Mouse (Mus musculus): ENCODE measurements at regions not wholly inside any gene's neighbourhood (a gene's known extent, or its start where the extent isn't known, plus 50 kb on each side); places are given as distances from the start of the nearest gene placed in this dataset.

DNA sequence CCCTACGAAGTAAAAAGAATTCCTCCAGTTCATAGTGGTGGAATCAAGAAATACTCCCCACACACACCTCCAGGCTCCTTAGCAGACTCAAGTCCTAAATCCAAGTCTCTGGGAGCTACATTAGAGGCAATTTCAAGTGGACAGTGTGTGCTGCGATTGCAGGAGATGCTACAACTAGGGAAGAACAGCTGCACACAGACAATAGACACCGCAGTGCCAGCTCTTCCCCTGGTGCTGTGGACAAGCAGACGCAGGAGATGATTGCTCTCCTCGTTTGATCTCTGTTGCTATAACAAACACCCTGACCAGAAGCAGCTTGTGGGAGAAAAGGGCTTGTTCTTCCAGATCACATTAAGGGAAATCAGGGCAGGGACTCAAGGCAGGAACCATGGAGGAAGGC is 517.1 kb upstream of the Adam5 start:
- H3K4me1 ChIP-seq (ENCODE audit: control insufficient read depth in 1 of 2, insufficient read depth in 2 of 2) = no peaks in the 10 kb centered on the region
- no peak for TF ChIP-seq HCFC1 (IDR thresholded peaks at IDR 0.05; ENCODE audit: low read depth, low read length)
- TF ChIP-seq POLR2AphosphoS2 (IDR thresholded peaks at IDR 0.05; ENCODE audit: low read depth, low read length) = no peak
- TF ChIP-seq CHD1 (IDR thresholded peaks at IDR 0.05; ENCODE audit: low read depth, low read length) = no peak
- TF ChIP-seq SMC3 (IDR thresholded peaks at IDR 0.05; ENCODE audit: low read depth, low read length) = no peak
- TF ChIP-seq E2F4 (IDR thresholded peaks at IDR 0.05; ENCODE audit: insufficient replicate concordance, low read depth, low read length) = no peak
- no peak for TF ChIP-seq ZC3H11A (IDR thresholded peaks at IDR 0.05; ENCODE audit: low read depth, low read length)
- no peak for TF ChIP-seq CTCF (conservative IDR thresholded peaks at IDR 0.05 in 1 of 2, IDR thresholded peaks at IDR 0.05 in 1 of 2; ENCODE audit: low read depth in 2 of 2, low read length in 2 of 2)
- TF ChIP-seq MYC (IDR thresholded peaks at IDR 0.05; ENCODE audit: low read depth, low read length) = no peak
- no peak for TF ChIP-seq MAX (IDR thresholded peaks at IDR 0.05; ENCODE audit: low read length)
- TF ChIP-seq ETS1 (conservative IDR thresholded peaks at IDR 0.05; ENCODE audit: low read depth, low read length) = no peak
- no peak for TF ChIP-seq POLR2A (IDR thresholded peaks at IDR 0.05; ENCODE audit: low read depth, low read length)
- H3K9me3 ChIP-seq (replicated peaks; ENCODE audit: low read length) = peaks cover 8% of the 10 kb centered on the region
- dilution Hi-C loops (cut with MboI; ENCODE audit: extremely low pct_ligation_motif_present, extremely low pct_unique_long_range_greater_than_20kb, low sequenced_read_pairs) (no loop called here), in situ Hi-C loops (cut with MboI; ENCODE audit: low pct_ligation_motif_present, low pct_unique_long_range_greater_than_20kb, low sequenced_read_pairs) (no loop called here)
- H3K27me3 ChIP-seq (replicated peaks) = no peaks in the 10 kb centered on the region
- no peaks in the 10 kb centered on the region for H3K79me2 ChIP-seq (replicated peaks; ENCODE audit: control insufficient read depth, extremely low read depth, insufficient read depth, poor library complexity, severe bottlenecking)
- no peak overlapping the region for H3K4me2 ChIP-seq (ENCODE audit: insufficient read depth, low read depth, poor library complexity, severe bottlenecking)
- no peak overlapping the region for H3K4me3 ChIP-seq (replicated peaks in 1 of 3; ENCODE audit: low read depth in 2 of 3, low read length in 2 of 3, poor library complexity in 1 of 3)
- no peak for DNase-seq (ENCODE audit: extremely low read depth)
- H3K36me3 ChIP-seq (replicated peaks in 1 of 2; ENCODE audit: control insufficient read depth in 1 of 2, insufficient read depth in 1 of 2, low read length in 1 of 2) = no peaks in the 10 kb centered on the region
- H3K9ac ChIP-seq (ENCODE audit: insufficient read depth, low read depth) = no peak overlapping the region
- H3K27ac ChIP-seq (ENCODE audit: insufficient read depth, low read depth) = no peak overlapping the region

DNA sequence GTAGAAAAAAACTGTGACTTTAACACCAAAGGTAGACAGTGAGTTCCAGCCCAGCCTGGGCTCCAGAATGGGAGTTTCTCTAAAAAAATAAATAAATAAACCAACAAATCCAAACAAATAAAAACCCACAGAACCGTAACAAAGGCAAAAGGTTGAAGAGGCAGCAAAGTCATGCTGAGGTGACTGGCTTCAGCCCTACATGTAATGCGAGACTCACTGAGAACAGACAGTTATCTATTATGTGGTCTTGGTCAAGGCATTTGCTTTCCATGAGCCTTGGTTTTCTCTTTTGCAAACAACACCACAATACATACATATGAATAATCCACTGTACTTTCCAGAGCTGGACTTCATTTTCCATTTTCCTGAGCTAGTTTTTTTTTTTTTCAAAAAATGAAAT is 516.6 kb upstream of the Adam5 start:
- no peaks in the 10 kb centered on the region for H3K4me1 ChIP-seq (ENCODE audit: control insufficient read depth in 1 of 2, insufficient read depth in 2 of 2)
- no peak overlapping the region for H3K4me2 ChIP-seq (ENCODE audit: insufficient read depth, low read depth, poor library complexity, severe bottlenecking)
- H3K27ac ChIP-seq (ENCODE audit: insufficient read depth, low read depth) = no peak overlapping the region
- dilution Hi-C loops (cut with MboI; ENCODE audit: extremely low pct_ligation_motif_present, extremely low pct_unique_long_range_greater_than_20kb, low sequenced_read_pairs) (no loop called here), in situ Hi-C loops (cut with MboI; ENCODE audit: low pct_ligation_motif_present, low pct_unique_long_range_greater_than_20kb, low sequenced_read_pairs) (no loop called here)
- no peak for TF ChIP-seq SIN3A (IDR thresholded peaks at IDR 0.05; ENCODE audit: low read length)
- TF ChIP-seq JUN (IDR thresholded peaks at IDR 0.05; ENCODE audit: insufficient read depth, low read depth, low read length) = no peak
- TF ChIP-seq ELF1 (IDR thresholded peaks at IDR 0.05; ENCODE audit: low read depth, low read length) = no peak
- TF ChIP-seq CHD1 (IDR thresholded peaks at IDR 0.05; ENCODE audit: low read depth, low read length) = no peak
- no peak for TF ChIP-seq TCF12 (IDR thresholded peaks at IDR 0.05; ENCODE audit: low read depth, low read length)
- no peak for TF ChIP-seq ETS1 (conservative IDR thresholded peaks at IDR 0.05; ENCODE audit: low read depth, low read length)
- no peak for TF ChIP-seq NRF1 (IDR thresholded peaks at IDR 0.05; ENCODE audit: low read depth, low read length)
- no peak for TF ChIP-seq POLR2AphosphoS2 (IDR thresholded peaks at IDR 0.05; ENCODE audit: low read depth, low read length)
- no peaks in the 10 kb centered on the region for H3K79me2 ChIP-seq (replicated peaks; ENCODE audit: control insufficient read depth, extremely low read depth, insufficient read depth, poor library complexity, severe bottlenecking)
- no peaks in the 10 kb centered on the region for H3K27me3 ChIP-seq (replicated peaks)
- no peak for DNase-seq (ENCODE audit: extremely low read depth)
- no peak overlapping the region for H3K4me3 ChIP-seq (replicated peaks in 1 of 3; ENCODE audit: low read depth in 2 of 3, low read length in 2 of 3, poor library complexity in 1 of 3)
- peaks cover 8% of the 10 kb centered on the region for H3K9me3 ChIP-seq (replicated peaks; ENCODE audit: low read length)
- H3K9ac ChIP-seq (ENCODE audit: insufficient read depth, low read depth) = no peak overlapping the region
- no peaks in the 10 kb centered on the region for H3K36me3 ChIP-seq (replicated peaks in 1 of 2; ENCODE audit: control insufficient read depth in 1 of 2, insufficient read depth in 1 of 2, low read length in 1 of 2)
